Mouse (Mus musculus): ENCODE measurements around the gene Tfap2a.

- no peak for TF ChIP-seq CTCF (conservative IDR thresholded peaks at IDR 0.05; ENCODE audit: low read length)
- TF ChIP-seq POU5F1 (IDR thresholded peaks at IDR 0.05; ENCODE audit: borderline replicate concordance, low read length): no peak
Observed at GRCm38 (mm10) chr13:40722741-40723597, 15.2 kb downstream of the Tfap2a start.
